Mouse (Mus musculus): ENCODE measurements at regions not wholly inside any gene's neighbourhood (a gene's known extent, or its start where the extent isn't known, plus 50 kb on each side); places are given as distances from the start of the nearest gene placed in this dataset.
"Not testable (repeated sequence)": the region's sequence is repeated elsewhere in the genome, so short reads cannot be mapped to it uniquely, and the experiment has no call there.

DNA sequence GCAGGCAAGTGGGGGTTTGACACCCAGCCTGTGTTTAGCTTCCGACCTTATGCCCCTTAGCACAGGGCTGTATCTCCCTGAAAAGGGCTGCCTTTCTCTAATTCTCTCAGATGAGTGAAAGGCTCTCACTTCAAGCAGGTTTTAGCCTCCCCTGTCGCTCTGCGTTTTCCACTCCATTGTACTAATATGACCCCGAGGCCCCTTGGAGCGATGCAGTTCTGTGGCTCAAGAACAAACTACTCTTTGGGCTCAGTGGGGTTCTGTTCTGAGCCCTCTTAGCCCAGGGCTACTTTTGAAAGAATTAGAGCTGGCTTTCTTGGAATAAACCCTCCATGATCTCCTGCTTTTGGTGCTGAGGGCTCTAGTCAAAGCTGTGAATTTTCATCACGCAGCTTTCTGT, 53.4 kb upstream of the Castor2 start:
- DNase-seq (ENCODE audit: extremely low spot score in 1 of 2, low spot score in 1 of 2) = no peak

GRCm38 (mm10) chr5:134042938-134043337, 56.6 kb upstream of the Castor2 start:
- DNase-seq (ENCODE audit: extremely low spot score in 1 of 2, low spot score in 1 of 2) = not testable (repeated sequence)

GRCm38 (mm10) chr5:134027316-134027966, 72.1 kb upstream of the Castor2 start:
- peak in 1 of 2 experiments; percentile 11 for DNase-seq (ENCODE audit: extremely low spot score in 1 of 2, low spot score in 1 of 2)

DNA sequence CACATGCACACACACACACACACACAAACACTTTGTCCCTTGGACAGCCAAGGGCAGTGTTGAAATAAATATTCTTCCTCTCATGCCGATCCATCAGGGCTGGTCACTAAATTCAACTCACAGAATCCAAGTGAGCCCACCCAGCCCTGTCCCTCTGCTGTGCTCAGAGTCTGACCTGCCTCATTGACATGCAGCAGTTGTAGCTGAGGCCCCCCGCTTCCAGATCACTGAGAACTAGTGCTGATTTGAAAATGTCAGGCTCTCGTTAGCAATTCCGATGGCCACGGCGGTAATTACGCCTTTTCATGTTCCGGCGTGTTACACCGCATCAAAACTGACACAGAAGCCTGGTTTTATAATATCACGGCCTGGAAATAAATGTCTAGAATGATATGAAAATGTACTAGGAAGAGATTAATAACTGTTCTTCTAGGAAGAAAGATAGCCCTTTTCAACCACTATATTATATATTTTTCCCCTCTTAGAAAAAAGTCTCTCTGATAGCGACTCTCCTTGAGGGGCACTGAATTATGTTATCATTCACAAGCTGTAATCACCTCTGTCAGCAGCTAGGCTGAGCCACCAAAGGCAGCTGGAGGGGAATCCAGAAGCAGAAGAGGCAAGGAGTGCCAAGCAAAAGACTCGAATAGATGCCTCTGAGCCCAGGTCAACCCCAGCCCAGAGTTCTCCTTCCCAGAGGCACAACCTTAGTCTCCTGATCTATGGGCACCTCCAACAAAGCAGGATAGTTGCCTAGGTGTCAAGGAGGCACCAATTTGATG, 79.7 kb upstream of the Castor2 start:
- no peak for DNase-seq (ENCODE audit: extremely low spot score in 1 of 2, low spot score in 1 of 2)

DNA sequence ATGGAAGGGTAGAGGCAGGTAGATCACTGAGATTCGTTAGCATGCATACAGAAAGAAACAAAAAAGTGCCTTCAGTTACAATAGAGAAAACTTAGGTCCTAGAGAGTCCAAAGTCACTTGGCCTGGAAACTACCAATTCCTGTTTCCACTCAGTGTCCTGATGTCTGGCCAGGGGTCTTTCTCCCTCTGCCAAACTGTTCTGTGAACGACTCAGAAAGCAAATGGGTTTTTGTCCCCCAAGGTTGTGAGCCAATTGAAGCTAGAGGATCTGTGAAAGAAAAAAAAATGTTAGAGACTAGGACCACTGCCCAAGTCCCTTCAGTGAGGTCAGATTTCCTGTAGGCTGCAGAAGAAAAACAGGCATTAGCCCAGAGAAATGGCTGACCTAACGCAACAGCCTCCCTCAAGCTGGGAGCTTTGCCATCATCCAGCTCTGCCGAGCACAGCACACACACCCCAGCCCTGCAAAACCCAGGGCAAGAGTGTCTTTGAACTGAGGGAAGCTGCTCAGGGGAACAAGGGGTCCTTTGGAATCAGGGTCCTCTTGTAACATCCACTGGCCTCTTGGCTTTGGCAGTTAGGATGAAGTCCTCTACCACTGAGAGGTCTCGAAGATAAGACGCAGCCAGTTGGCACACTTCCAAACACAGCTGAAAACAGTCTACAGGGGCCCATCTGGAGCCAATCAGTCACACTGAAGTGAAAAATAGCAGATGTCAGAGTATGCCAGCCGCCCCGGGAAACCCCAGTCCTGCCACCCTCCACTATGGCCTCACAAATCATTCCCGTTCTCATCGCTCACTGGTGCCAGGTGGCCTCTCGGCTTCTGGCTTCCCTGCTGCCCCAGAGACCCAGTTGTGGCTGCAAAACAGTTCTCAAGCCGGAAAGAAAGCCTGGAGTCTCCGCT, 85.0 kb upstream of the Castor2 start:
- peak in 1 of 2 experiments; percentile 30 for DNase-seq (ENCODE audit: extremely low spot score in 1 of 2, low spot score in 1 of 2)

DNA sequence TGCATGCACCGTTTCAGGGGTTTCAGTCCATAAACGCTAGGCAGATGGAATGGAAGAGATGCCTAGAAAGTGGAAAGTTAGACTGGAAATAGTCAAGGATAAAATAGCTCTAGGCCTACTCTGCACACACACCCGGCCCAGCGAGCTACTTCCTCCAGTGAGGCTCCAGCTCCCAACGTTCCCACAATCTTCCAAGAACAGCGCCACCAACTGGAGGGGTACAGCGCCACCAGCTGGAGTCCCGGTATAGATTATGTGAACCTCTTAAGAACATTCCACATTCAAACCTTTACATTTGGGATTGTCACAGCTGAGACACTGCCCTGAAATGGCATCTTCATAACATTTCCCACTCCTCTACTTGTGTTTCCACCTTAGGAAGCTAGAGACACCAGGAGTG, 86.3 kb upstream of the Castor2 start:
- DNase-seq (ENCODE audit: extremely low spot score in 1 of 2, low spot score in 1 of 2) = no peak

- DNase-seq (ENCODE audit: extremely low spot score in 1 of 2, low spot score in 1 of 2) = no peak
Observed at GRCm38 (mm10) chr5:134009843-134010242, 89.7 kb upstream of the Castor2 start.

GRCm38 (mm10) chr5:134007127-134007771, 92.3 kb upstream of the Castor2 start:
- DNase-seq (ENCODE audit: extremely low spot score in 1 of 2, low spot score in 1 of 2) = no peak

- DNase-seq (ENCODE audit: extremely low spot score in 1 of 2, low spot score in 1 of 2) = peak; percentile 71 to 84
Observed at GRCm38 (mm10) chr5:134006470-134007126, 92.9 kb upstream of the Castor2 start.

DNA sequence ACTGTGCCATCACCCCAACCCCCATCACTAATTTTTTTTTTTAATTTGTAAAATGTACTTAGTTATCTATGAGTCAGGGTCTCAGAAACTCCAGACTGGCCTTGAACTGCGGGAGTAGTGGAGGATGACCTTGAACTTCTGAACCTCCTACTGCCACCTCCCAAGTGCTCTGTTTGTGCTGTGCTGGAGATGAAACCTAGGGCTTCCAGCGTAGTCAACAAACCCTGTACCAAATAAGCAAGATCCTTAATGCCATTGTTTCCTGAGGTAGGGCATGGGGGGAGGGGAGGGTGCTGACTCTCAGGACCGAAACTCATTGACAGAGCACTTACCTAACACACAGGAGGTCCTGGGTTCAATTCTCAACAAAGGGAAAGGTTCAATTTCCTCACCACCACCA, 93.5 kb upstream of the Castor2 start:
- no peak for DNase-seq (ENCODE audit: extremely low spot score in 1 of 2, low spot score in 1 of 2)

DNA sequence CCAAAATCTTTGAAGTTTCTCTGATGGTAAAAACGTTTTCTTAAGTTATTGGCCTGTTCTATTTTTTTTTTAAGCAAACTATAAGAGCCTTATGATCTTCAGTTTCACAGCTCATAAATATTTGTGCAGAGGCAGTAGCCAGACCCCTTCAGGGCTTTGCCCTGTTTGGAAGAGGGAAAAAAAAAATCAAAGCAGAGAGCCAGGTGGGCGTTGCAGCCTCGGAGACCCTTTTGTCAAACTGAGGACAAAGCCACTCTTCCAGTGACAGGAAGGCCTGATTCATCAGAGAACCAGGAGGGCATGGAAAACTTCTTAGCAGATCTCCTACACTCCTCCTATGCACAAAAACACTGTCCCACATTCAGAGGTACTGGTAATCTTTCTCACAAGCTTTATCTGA, 99.4 kb upstream of the Castor2 start:
- no peak for DNase-seq (ENCODE audit: extremely low spot score in 1 of 2, low spot score in 1 of 2)

DNA sequence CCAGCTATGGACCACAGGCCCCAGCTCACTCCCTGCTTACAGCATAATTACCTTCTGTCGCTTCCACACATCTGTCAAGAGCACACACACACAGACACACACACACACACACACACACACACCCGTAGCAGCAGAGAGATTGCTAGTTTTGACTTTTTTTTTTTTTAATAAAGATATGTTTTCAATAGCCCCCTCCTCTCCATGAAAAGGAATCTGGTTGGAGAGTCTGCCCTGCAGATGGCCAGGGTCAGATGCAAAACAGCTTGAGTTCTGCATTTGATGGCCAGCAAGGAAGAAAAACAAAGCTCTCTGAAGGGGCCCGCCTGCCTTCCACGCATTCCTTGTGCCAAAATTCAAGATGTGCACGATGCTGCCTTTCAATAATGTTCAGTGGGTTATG, 99.8 kb upstream of the Castor2 start:
- no peak for DNase-seq (ENCODE audit: extremely low spot score in 1 of 2, low spot score in 1 of 2)

DNA sequence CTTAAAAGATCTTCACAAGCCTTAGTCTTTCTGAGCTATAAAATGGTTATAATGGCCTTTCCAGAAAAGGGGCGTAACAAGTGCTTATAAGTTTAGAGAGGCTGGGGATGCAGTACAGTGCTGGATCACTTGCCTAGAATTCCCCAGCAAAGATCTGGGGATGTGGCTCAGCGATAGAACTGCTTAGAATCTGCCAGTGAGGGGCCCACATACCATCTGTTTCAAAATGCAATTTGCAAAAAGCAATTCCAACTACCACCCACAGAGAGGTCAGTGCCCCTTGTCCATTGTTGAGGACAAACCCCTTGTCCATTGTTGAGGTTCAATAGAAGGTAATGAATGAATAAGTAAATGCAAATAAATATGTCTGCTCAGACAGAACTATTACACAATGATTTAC, 107.5 kb upstream of the Castor2 start:
- no peak for DNase-seq (ENCODE audit: extremely low spot score in 1 of 2, low spot score in 1 of 2)

DNA sequence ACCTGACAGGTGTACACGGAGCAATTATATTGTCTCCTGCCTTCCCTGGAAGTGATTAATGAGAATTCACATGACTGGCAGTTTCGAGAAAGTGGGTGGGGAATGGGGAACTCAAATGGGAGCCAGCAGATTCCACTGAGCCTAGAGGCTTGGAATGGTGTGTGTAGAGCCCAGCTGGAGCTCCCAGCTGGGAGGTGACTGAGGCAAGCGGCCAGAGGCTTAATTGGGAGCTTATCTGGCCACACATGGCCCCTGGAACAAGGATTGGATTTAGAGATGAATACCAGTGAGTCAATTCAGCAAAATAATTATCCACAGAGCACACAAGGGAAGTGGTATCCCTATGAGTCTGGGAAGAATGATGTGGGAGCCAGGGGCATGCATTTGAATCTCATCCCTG, 108.0 kb upstream of the Castor2 start:
- peak in 1 of 2 experiments; percentile 23 for DNase-seq (ENCODE audit: extremely low spot score in 1 of 2, low spot score in 1 of 2)

DNA sequence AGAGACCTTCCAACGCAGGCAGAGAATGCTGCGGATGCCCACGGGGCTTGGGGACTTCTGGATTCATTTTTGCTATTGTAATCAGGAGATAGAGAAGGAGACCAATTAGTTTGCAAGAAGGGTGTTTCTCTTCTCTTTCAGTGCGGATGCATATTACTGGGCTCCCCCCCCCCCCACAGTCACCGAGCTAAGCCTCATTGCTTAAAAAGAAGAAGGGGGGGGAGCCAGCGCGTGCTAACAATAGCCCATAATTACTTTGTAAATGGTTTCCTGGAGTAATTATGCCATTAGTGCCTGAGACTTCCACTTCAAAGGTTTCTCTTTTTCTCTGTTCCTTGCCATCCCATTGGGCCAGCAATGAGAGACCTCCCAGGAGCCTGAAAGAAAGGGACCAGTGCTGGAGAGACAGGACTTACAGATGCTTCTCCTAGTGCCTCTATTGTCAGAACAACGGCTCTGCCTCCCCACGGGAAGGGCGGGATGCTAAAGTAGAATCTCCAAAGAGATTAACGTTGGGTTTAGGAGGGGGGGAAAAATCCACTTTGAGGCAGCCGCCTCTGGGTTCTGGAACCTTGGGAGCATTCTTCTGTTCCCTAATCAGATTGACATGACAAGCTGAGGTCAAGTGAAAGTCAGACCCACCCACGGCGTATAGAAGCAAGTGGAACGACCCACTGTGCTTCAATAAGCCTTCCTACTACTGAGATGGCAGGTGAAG, 116.1 kb upstream of the Castor2 start:
- no peak for DNase-seq (ENCODE audit: extremely low spot score in 1 of 2, low spot score in 1 of 2)

GRCm38 (mm10) chr5:133970421-133970914, 129.0 kb upstream of the Castor2 start:
- DNase-seq (ENCODE audit: extremely low spot score in 1 of 2, low spot score in 1 of 2) = no peak

DNA sequence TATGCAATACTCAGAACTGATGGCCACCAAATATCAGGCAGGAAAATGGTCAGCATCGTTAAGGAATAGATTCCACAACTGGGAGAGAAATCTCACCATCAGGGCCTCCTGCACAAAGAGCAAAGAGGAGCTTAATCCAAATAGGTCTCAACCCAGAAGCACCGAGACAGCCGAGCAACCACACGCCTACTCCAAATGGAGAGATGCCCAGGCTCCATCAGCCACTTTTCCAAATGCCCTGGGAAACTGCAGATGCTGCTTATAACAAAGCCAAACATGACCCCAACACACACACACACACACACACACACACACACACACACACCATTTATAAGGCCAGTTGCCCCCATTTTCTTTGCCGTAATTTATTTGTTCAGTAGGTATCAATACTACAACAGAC, 136.2 kb upstream of the Castor2 start:
- DNase-seq (ENCODE audit: extremely low spot score in 1 of 2, low spot score in 1 of 2) = peak in 1 of 2 experiments; percentile 29

DNA sequence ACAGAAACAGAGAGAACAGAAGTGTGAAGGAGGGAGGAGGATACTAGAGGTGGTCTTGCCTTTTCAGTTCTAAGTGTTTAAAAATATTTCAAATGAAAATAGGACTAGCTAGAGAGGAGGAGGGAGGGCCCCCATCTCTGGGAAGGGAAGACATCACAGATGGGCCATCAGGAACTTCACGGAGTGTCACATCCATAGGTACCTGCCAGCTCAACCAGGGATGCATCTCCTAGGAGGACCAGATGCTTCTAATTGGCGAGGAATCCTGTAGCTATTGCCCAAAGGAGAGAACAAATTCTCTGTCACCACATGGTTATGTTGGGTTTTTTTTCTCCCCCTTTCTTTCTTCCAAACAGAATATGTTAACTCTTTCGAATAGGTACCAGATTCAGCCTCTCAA, 158.7 kb upstream of the Castor2 start:
- no peak for DNase-seq (ENCODE audit: extremely low spot score in 1 of 2, low spot score in 1 of 2)

- no peak for DNase-seq (ENCODE audit: extremely low spot score in 1 of 2, low spot score in 1 of 2)
Observed at GRCm38 (mm10) chr5:133940030-133940429, 159.5 kb upstream of the Castor2 start.

Data from layer of hippocampus, postnatal 25 days (tissue).